Mouse (Mus musculus): ENCODE data around the gene Ttc16.

DNA sequence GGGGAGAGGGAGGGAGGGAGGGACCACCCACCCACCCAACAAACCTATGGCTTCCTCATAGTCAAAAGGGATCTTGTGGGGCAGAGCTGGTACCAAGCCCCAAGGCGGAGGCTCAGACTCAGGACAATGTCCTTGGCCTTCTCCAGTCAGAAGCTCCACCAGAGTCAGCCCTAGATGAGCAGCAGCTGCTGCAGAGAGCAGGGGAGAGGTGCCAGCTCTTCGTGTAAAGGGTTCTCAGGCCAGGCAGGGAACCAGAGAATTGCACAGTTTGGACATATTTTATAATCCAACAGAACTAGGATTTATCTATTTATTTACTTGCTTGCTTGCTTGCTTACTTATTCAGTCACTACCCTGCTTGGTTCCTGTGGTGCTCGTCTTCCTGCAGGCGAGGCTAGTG is 36.1 kb downstream of the Ttc16 start:
- TF ChIP-seq MAX (IDR thresholded peaks at IDR 0.05): no peak
- no peak for TF ChIP-seq CTCF (IDR thresholded peaks at IDR 0.05; ENCODE audit: control insufficient read depth, insufficient read depth, insufficient read length)
- no peak for TF ChIP-seq MYOD1 (IDR thresholded peaks at IDR 0.05; ENCODE audit: control insufficient read depth, insufficient read length, low read depth)
- TF ChIP-seq CEBPB (IDR thresholded peaks at IDR 0.05; ENCODE audit: low read depth): no peak
- TF ChIP-seq USF1 (IDR thresholded peaks at IDR 0.05; ENCODE audit: low read depth): no peak

All from C2C12 (cell line).